Mouse (Mus musculus) kidney, adult 2 months (tissue): Measurements from ENCODE around the gene Abca8b. TPM values are rescaled to one million over a fixed set of nuclear protein-coding genes. Genes with fewer than 3 reads are reported as not detected.

ENCODE experiments used
- DNase-seq: peaks from one replicate; pipeline ENCODE4 v3.0.0; 2021
- H3K27ac ChIP-seq: fragments of 200-500 bp; 2 replicates; pipeline ENCODE4 v1.5.1; 2012; ENCODE audit warnings: low read depth, low read length, control low read depth, inconsistent platforms; ENCODE audit not compliant: insufficient read depth
- H3K27me3 ChIP-seq: fragments of 200-500 bp; replicated peaks from 2 replicates; pipeline ENCODE4 v1.6.1; 2012; ENCODE audit warnings: mild to moderate bottlenecking, moderate library complexity, low read length, inconsistent platforms; ENCODE audit not compliant: control insufficient read depth, insufficient read depth
- H3K36me3 ChIP-seq: fragments of 200-500 bp; 2 replicates; pipeline ENCODE4 v1.6.1; 2012; ENCODE audit warnings: mild to moderate bottlenecking, moderate library complexity, low read length, inconsistent platforms; ENCODE audit not compliant: control insufficient read depth, insufficient read depth
- H3K4me1 ChIP-seq: fragments of 200-500 bp; 2 replicates; pipeline ENCODE4 v1.6.1; 2011; ENCODE audit warnings: low read length; ENCODE audit not compliant: control insufficient read depth, insufficient read depth
- H3K4me3 ChIP-seq: fragments of 200-500 bp; 2 replicates; pipeline ENCODE4 v1.5.1; 2011; ENCODE audit warnings: mild to moderate bottlenecking, low read depth, low read length, control low read depth; ENCODE audit not compliant: insufficient read depth
- CTCF ChIP-seq: fragments of 200-500 bp; conservative IDR thresholded peaks from 2 replicates; pipeline ENCODE4 v1.5.1; 2011; ENCODE audit warnings: low read depth, mild to moderate bottlenecking, control low read depth, low read length, moderate library complexity, mixed read lengths; ENCODE audit not compliant: insufficient read depth, insufficient read length
- POLR2A ChIP-seq: fragments of 200-500 bp; IDR thresholded peaks from one replicate; pipeline ENCODE4 v1.6.1; 2011; ENCODE audit warnings: low read depth, low read length, control low read depth
- WGBS: fragments of 180-500 bp; shearing (Covaris S2); methylation state at CpG from one replicate; pipeline ENCODE4 v1.1.7; 2018; 5-methylcytosine and 5-hydroxymethylcytosine counted together
- polyA plus RNA-seq: library from polyadenylated mRNA; depleted of rRNA; stranded (reverse); fragments of >200 nt; gene quantifications from 2 replicates; pipeline ENCODE4 v1.2.3, GENCODE M21; 2012

Gene Abca8b
- polyA plus RNA-seq, 1 experiment = 0.69 TPM

GRCm38 (mm10) chr11:109909801-109910200 lies 85.8 kb downstream of the Abca8b start:
- DNase-seq = peak; percentile 39
- Histone ChIP-seq H3K4me3 (no peak overlapping the region), H3K27ac (no peak overlapping the region), H3K4me1 (no peaks in the 10 kb centered on the region), H3K36me3 (no peaks in the 10 kb centered on the region), H3K27me3 (no peaks in the 10 kb centered on the region)
- WGBS = 27% methylated on average over 2 of the region's 2 CpGs
- TF ChIP-seq CTCF (no peak), POLR2A (no peak)

- H3K4me1 ChIP-seq = no peaks in the 10 kb centered on the region
- H3K27ac ChIP-seq = no peak overlapping the region
- DNase-seq = peak; percentile 41
- no peaks in the 10 kb centered on the region for H3K27me3 ChIP-seq
- no peak overlapping the region for H3K4me3 ChIP-seq
- no peaks in the 10 kb centered on the region for H3K36me3 ChIP-seq
- WGBS = 82% methylated on average over 10 of the region's 10 CpGs
- TF ChIP-seq CTCF (no peak), POLR2A (no peak)
Observed at GRCm38 (mm10) chr11:109908207-109909031, 87.2 kb downstream of the Abca8b start.

- Histone ChIP-seq H3K36me3 (no peaks in the 10 kb centered on the region), H3K27me3 (no peaks in the 10 kb centered on the region), H3K4me1 (no peaks in the 10 kb centered on the region), H3K27ac (no peak overlapping the region), H3K4me3 (no peak overlapping the region)
- DNase-seq = no peak
- WGBS = 96% methylated on average over 2 of the region's 2 CpGs
- TF ChIP-seq CTCF (no peak), POLR2A (no peak)
Observed at GRCm38 (mm10) chr11:109907508-109907907, 88.1 kb downstream of the Abca8b start.

- 46% methylated on average over 6 of the region's 6 CpGs for WGBS
- Histone ChIP-seq H3K27me3 (no peaks in the 10 kb centered on the region), H3K27ac (no peak overlapping the region), H3K4me3 (no peak overlapping the region), H3K36me3 (no peaks in the 10 kb centered on the region), H3K4me1 (no peaks in the 10 kb centered on the region)
- DNase-seq = no peak
- no peak for TF ChIP-seq CTCF
- TF ChIP-seq POLR2A = no peak
Observed at GRCm38 (mm10) chr11:109902616-109903598, 92.7 kb downstream of the Abca8b start.

DNA sequence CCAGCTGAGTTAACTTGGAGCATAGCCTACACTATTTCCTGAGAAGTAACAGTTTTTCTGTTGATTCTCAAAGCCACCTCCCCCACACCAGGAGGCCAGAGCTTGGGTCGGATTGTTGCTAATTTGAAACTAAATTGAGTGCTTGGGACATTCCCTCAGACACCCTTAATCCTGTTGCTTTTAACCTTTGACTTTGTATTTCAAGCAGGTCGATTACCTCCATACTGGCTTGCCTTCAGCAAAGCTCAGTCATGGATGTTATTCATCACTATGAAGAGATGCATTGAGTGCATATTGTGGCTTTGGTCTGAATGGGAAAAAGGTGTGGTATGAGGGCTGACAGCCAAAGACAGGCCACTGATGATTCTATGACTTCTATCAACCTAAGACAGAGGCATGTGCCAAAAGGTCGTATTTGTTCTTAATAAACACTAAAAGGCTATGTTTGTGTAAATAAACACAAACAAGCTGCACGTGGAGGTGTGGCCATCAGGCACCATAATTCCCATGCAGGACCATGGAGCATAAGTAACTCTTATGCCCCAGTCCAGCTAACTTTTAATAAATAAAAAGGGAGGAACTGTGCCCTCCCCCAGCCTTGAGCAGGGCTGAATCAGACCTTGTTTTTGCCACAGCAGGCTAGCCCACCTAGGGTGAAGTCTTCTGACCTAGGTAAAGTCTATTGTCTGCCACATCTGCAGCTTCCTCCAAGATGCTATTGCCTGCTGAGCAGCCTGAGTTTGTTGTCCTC lies 95.0 kb downstream of the Abca8b start:
- no peaks in the 10 kb centered on the region for H3K27me3 ChIP-seq
- no peak overlapping the region for H3K4me3 ChIP-seq
- H3K27ac ChIP-seq = no peak overlapping the region
- TF ChIP-seq POLR2A = no peak
- TF ChIP-seq CTCF = no peak
- no peaks in the 10 kb centered on the region for H3K4me1 ChIP-seq
- WGBS = 41% methylated on average over 4 of the region's 4 CpGs
- H3K36me3 ChIP-seq = no peaks in the 10 kb centered on the region
- DNase-seq = no peak

DNA sequence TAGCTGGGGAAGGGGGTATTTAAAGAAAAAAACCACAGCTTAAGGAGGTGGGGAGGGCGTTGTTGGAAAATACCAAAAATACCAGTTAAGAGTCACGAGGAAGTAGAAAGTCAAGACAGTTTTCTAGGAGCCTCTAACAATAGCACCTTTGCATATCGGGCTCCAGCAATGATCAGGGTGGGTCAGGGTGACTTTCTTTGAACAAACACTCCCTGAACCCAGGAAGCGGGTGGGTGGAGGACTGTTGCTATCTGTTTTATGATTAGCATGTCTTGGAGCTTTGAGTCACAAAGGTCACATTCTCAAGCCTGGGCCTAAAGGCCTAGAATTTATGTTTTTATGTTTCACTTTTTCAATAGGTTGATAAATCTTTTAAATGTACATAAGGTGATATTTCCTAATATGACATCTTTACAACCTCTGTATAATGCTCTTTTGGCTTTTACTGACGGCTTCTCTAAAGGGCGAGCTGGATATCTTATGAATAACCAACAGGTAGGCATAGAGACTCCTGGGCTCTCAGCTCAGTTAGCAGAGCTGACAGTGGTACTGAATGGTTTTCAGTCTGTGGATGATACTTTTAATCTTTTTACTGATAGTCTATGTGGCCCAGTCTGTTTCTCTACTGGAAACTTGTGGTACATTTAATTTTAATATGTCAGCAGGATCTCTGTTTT lies 96.7 kb downstream of the Abca8b start:
- Histone ChIP-seq H3K36me3 (no peaks in the 10 kb centered on the region), H3K4me3 (no peak overlapping the region), H3K27ac (no peak overlapping the region), H3K4me1 (no peaks in the 10 kb centered on the region), H3K27me3 (no peaks in the 10 kb centered on the region)
- 94% methylated on average over 6 of the region's 6 CpGs for WGBS
- no peak for DNase-seq
- TF ChIP-seq CTCF = no peak
- no peak for TF ChIP-seq POLR2A
